Mouse (Mus musculus) lung, postnatal 0 days (tissue): ENCODE data around the gene Ell.

ENCODE experiments used
- CTCF ChIP-seq: IDR thresholded peaks from 2 replicates; pipeline ENCODE4 v1.5.1; 2016; ENCODE audit warnings: antibody characterized with exemption, mild to moderate bottlenecking
- EP300 ChIP-seq: IDR thresholded peaks from 2 replicates; pipeline ENCODE4 v1.6.1; 2016; ENCODE audit warnings: antibody characterized with exemption, mild to moderate bottlenecking, control low read depth

GRCm38 (mm10) chr8:70555079-70555747, 16.0 kb downstream of the Ell start:
- TF ChIP-seq CTCF (no peak), EP300 (no peak)
